Mouse (Mus musculus): ENCODE measurements around the gene Wdr26. TPM values are rescaled to one million over a fixed set of nuclear protein-coding genes. Genes with fewer than 3 reads are reported as not detected.
A peak's percentile ranks its signal among the peaks of the same experiment; 100 is the strongest.

The Wdr26 gene
- polyA plus RNA-seq, 1 experiment from 2014 or later: 47.2 TPM

GRCm38 (mm10) chr1:181148540-181148939 lies 63.3 kb downstream of the Wdr26 start:
- peak overlapping the region; percentile 14; the same call in 1 of the 2 replicates for H3K9ac ChIP-seq (replicated peaks)
- no peak overlapping the region for H3K27ac ChIP-seq
- no peaks in the 10 kb centered on the region for H3K27me3 ChIP-seq
- no peaks in the 10 kb centered on the region for H3K9me3 ChIP-seq
- no peak overlapping the region for H3K4me2 ChIP-seq (replicated peaks)
- H3K36me3 ChIP-seq: no peaks in the 10 kb centered on the region
- peaks cover 40% of the 10 kb centered on the region for H3K4me1 ChIP-seq (replicated peaks)
- no peak for ATAC-seq
- WGBS: 81% methylated on average over 5 of the region's 5 CpGs
- H3K4me3 ChIP-seq (replicated peaks): no peak overlapping the region

DNA sequence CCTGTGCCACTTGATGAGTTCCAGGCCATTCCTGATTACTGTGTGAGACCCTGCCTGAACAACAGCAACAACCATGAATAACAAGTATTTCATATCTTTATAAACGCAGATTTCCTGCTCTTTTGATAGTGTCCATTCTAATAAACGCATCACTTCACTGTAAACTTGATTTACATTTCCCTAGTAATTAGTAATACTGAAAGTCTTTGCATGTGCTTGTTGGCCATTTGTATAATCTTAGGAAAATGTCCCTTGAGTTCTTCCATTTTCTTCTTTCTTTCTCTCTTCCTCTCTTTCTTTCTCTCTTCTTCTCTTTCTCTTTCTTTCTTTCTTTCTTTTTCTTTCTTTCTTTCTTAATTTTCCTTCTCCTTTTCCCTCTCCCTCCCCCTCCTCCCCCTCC lies 65.6 kb downstream of the Wdr26 start:
- no peak overlapping the region for H3K27ac ChIP-seq
- WGBS: 90% methylated on average over 2 of the region's 2 CpGs
- no peak overlapping the region for H3K4me3 ChIP-seq (replicated peaks)
- no peaks in the 10 kb centered on the region for H3K36me3 ChIP-seq
- H3K27me3 ChIP-seq: no peaks in the 10 kb centered on the region
- no peaks in the 10 kb centered on the region for H3K9me3 ChIP-seq
- ATAC-seq: no peak
- H3K4me2 ChIP-seq (replicated peaks): no peak overlapping the region
- peaks cover 34% of the 10 kb centered on the region for H3K4me1 ChIP-seq (replicated peaks)
- H3K9ac ChIP-seq (replicated peaks): no peak overlapping the region

DNA sequence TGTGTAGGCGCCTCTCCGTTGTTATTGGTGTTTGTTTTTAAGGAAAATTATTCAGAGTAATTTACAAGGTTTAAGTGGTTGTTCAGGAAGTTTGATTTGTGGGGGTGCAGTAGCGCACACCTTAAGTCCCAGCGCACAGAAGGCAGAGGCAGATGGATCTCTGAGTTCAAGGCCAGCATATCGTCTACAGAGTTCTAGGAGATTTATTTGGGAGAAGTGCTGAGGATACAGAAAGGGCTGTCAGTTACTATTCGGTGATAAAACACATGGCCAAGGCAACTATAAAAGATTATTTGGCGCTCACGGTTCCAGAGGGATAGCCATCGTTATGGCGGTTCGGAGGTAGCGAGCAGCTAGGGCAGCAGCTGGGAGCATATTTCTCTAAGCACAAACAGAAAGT lies 66.8 kb downstream of the Wdr26 start:
- no peak for ATAC-seq
- Histone ChIP-seq H3K4me2 (replicated peaks) (peak overlapping the region; percentile 55), H3K9ac (replicated peaks) (peak overlapping the region; percentile 72), H3K9me3 (no peaks in the 10 kb centered on the region), H3K27me3 (no peaks in the 10 kb centered on the region), H3K27ac (0 out of 2 replicates have a peak overlapping the region, but pooled peaks have one; percentile 71), H3K4me1 (replicated peaks) (peaks cover 30% of the 10 kb centered on the region), H3K4me3 (replicated peaks) (peak overlapping the region; percentile 79), H3K36me3 (peaks cover 11% of the 10 kb centered on the region)
- WGBS: 12% methylated on average over 12 of the region's 12 CpGs

GRCm38 (mm10) chr1:181143950-181144836 lies 67.6 kb downstream of the Wdr26 start, which contains the start of the genes Nvl and Cnih4:
TSS of gene Nvl (minus strand) at chr1:181144204.
TSS of gene Cnih4 (plus strand) at chr1:181144693.
- peak within 1 kb of the TSS; percentile 79 for H3K4me3 ChIP-seq (replicated peaks)
- H3K27me3 ChIP-seq: no peaks in the 10 kb centered on the region
- under 1% methylated on average over 52 of the region's 52 CpGs for WGBS
- H3K9me3 ChIP-seq: no peaks in the 10 kb centered on the region
- peak within 1 kb of the TSS; percentile 79 for H3K4me2 ChIP-seq (replicated peaks)
- peak; percentile 100 for ATAC-seq
- H3K27ac ChIP-seq: peak within 1 kb of the TSS; percentile 71
- H3K9ac ChIP-seq (replicated peaks): peak within 1 kb of the TSS; percentile 72
- peaks cover 18% of the 10 kb centered on the region for H3K36me3 ChIP-seq
- peaks cover 30% of the 10 kb centered on the region for H3K4me1 ChIP-seq (replicated peaks)

DNA sequence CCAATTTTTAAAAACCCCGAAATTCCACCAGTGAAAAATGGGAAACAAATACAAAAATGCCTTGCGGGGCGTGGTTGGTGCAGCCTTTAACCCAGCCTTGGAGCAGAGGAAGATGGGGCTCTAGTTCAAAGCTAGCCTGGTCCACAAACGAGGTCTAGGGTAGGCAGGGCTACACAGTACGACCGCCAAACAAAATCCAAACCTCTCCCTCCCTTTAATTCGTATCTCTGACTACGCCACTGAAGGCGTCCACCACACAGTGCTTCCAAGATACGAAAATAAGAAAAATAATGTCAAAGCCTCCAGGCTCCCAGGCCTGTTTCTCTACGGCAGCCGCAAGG lies 68.2 kb downstream of the Wdr26 start:
- peaks cover 30% of the 10 kb centered on the region for H3K4me1 ChIP-seq (replicated peaks)
- peak overlapping the region; percentile 72 for H3K9ac ChIP-seq (replicated peaks)
- H3K4me3 ChIP-seq (replicated peaks): peak overlapping the region; percentile 79
- WGBS: under 1% methylated on average over 12 of the region's 12 CpGs
- peak overlapping the region; percentile 71 for H3K27ac ChIP-seq
- peaks cover 22% of the 10 kb centered on the region for H3K36me3 ChIP-seq
- no peaks in the 10 kb centered on the region for H3K27me3 ChIP-seq
- ATAC-seq: peak; percentile 62; the same call in 1 of the 2 replicates
- H3K4me2 ChIP-seq (replicated peaks): peak overlapping the region; percentile 79
- H3K9me3 ChIP-seq: no peaks in the 10 kb centered on the region

DNA sequence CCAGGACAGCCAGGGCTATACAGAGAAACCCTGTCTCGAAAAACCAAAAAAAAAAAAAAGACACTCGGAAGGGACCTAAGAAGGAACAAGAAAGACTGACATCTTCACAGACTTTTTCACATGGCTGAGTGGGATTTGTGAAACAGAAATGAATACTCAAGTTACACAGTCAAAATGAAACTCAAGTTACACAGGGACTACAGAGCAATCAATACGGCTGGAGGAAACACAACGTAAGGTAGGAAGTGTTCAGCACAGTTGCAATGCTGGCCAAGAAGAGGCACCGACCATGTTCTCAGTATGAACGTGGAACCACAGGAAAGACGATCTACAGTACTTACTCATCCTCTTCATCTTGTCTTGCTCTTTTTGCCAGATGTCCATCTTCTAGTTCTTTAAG lies 73.1 kb downstream of the Wdr26 start:
- Histone ChIP-seq H3K9me3 (no peaks in the 10 kb centered on the region), H3K9ac (replicated peaks) (no peak overlapping the region), H3K27me3 (no peaks in the 10 kb centered on the region), H3K4me2 (replicated peaks) (no peak overlapping the region), H3K4me1 (replicated peaks) (peaks cover 12% of the 10 kb centered on the region), H3K36me3 (peaks cover 56% of the 10 kb centered on the region), H3K27ac (no peak overlapping the region), H3K4me3 (replicated peaks) (no peak overlapping the region)
- WGBS: 95% methylated on average over 7 of the region's 7 CpGs
- ATAC-seq: no peak

- no peak for ATAC-seq
- 97% methylated on average over 6 of the region's 6 CpGs for WGBS
- Histone ChIP-seq H3K9me3 (no peaks in the 10 kb centered on the region), H3K27me3 (no peaks in the 10 kb centered on the region), H3K9ac (replicated peaks) (no peak overlapping the region), H3K36me3 (peaks cover 77% of the 10 kb centered on the region), H3K27ac (no peak overlapping the region), H3K4me3 (replicated peaks) (no peak overlapping the region), H3K4me2 (replicated peaks) (no peak overlapping the region), H3K4me1 (replicated peaks) (no peaks in the 10 kb centered on the region)
These were observed 79.9 kb downstream of the Wdr26 start for GRCm38 (mm10) chr1:181131915-181132314.

GRCm38 (mm10) chr1:181126766-181127165 lies 85.0 kb downstream of the Wdr26 start:
- H3K27ac ChIP-seq: no peak overlapping the region
- no peak for ATAC-seq
- H3K36me3 ChIP-seq: peaks cover 79% of the 10 kb centered on the region
- WGBS: 94% methylated on average over 9 of the region's 9 CpGs
- no peak overlapping the region for H3K9ac ChIP-seq (replicated peaks)
- no peaks in the 10 kb centered on the region for H3K4me1 ChIP-seq (replicated peaks)
- H3K4me3 ChIP-seq (replicated peaks): no peak overlapping the region
- H3K9me3 ChIP-seq: no peaks in the 10 kb centered on the region
- no peaks in the 10 kb centered on the region for H3K27me3 ChIP-seq
- no peak overlapping the region for H3K4me2 ChIP-seq (replicated peaks)

GRCm38 (mm10) chr1:181125916-181126315 lies 85.9 kb downstream of the Wdr26 start:
- Histone ChIP-seq H3K27me3 (no peaks in the 10 kb centered on the region), H3K4me3 (replicated peaks) (no peak overlapping the region), H3K4me1 (replicated peaks) (no peaks in the 10 kb centered on the region), H3K4me2 (replicated peaks) (no peak overlapping the region), H3K9me3 (no peaks in the 10 kb centered on the region), H3K27ac (no peak overlapping the region), H3K9ac (replicated peaks) (no peak overlapping the region), H3K36me3 (peaks cover 82% of the 10 kb centered on the region)
- 95% methylated on average over 3 of the region's 3 CpGs for WGBS
- ATAC-seq: no peak

DNA sequence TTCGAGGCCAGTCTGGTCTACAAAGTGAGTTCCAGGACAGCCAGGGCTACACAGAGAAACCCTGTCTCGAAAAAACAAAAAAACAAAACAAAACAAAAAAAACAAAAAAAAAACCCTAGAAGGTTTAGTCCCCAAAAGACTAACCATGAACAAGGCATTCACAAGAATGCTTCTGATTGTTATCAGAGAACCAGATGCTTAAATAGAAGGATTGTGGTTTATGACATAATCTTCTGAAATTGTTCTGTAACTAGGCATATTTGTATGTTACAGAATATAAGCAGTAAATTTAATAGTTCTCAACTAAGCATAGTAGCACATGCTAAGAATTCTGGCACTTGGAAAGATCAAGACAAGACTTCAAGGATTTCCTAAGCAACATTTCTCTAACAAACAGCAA lies 87.7 kb downstream of the Wdr26 start:
- H3K9ac ChIP-seq (replicated peaks): no peak overlapping the region
- WGBS: 94% methylated on average over 2 of the region's 2 CpGs
- H3K4me2 ChIP-seq (replicated peaks): no peak overlapping the region
- no peak overlapping the region for H3K4me3 ChIP-seq (replicated peaks)
- ATAC-seq: no peak
- no peaks in the 10 kb centered on the region for H3K9me3 ChIP-seq
- H3K27ac ChIP-seq: no peak overlapping the region
- H3K27me3 ChIP-seq: no peaks in the 10 kb centered on the region
- H3K4me1 ChIP-seq (replicated peaks): no peaks in the 10 kb centered on the region
- H3K36me3 ChIP-seq: peaks cover 80% of the 10 kb centered on the region

Data from midbrain, embryonic 13.5 days (tissue).